Mouse (Mus musculus) mesoderm, embryonic 11.5 days (tissue): ENCODE results near the gene Dkkl1.

Source experiments
- DNase-seq: peaks from one replicate; pipeline ENCODE4 v3.0.0-alpha.2; 2012; ENCODE audit warnings: low read depth, low spot score

Dkkl1 gene

DNA sequence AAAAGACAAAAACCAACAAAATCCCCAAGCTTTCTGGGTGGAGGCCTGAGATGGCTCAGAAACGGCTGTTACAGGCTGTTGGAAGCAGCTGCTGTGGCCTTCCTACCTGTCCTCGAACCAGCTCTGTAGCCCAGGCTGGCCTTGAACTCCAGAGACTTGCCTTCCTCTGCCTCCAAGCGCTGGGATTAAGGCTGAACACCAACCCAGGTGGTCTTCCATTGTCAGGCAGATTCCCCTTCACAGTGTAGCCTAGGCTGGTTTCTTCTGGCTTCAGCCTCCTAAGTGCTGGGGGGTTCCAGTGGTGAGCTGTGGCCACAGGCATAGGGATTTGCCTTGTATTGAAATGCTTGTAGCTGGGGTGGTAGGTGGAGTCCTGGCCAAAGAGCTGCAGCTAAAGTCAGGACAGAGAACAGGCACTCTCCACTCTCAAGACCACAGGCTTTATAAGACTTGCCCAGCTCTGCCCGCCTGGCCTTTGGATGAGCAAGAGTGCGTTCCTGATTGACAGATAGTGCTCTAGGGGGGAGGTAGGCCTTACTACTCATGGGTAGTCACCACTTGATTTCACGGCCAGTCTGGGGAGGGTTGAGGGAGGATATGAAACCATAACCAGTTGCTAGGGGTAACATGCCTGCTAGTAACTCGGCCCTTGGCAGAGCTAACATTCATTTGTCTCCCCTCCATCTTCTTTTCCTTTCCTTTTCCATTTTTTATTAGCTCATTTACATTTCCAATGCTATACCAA, 17.7 kb upstream of the Dkkl1 start:
- no peak for DNase-seq

- no peak for DNase-seq
Observed at GRCm38 (mm10) chr7:45229046-45229445, 17.1 kb upstream of the Dkkl1 start.

DNA sequence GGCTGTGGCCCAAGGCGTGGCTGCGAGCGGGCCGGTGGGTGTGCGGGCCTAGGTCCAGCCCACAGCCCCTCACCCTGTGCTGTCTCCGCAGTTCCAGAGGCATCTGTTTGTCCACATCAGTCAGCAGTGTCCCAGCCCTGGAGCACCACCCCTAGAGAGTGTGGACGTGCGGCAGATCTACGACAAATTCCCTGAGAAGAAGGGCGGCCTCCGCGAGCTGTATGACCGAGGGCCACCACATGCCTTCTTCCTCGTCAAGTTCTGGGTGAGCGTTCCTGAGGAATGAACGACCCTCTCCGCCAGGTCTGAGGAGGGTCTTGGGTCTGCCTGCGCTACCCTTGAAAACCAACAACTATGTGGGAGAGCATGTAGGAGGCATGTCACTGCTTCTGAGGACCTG, 16.6 kb upstream of the Dkkl1 start:
- DNase-seq: no peak

- DNase-seq: no peak
Observed at GRCm38 (mm10) chr7:45226421-45226820, 14.5 kb upstream of the Dkkl1 start.

GRCm38 (mm10) chr7:45224826-45225225, 12.9 kb upstream of the Dkkl1 start:
- DNase-seq: no peak

- no peak for DNase-seq
Observed at GRCm38 (mm10) chr7:45221680-45222079, 9.7 kb upstream of the Dkkl1 start.

- DNase-seq: peak; percentile 96
Observed at GRCm38 (mm10) chr7:45216442-45217183, 4.7 kb upstream of the Dkkl1 start.

DNA sequence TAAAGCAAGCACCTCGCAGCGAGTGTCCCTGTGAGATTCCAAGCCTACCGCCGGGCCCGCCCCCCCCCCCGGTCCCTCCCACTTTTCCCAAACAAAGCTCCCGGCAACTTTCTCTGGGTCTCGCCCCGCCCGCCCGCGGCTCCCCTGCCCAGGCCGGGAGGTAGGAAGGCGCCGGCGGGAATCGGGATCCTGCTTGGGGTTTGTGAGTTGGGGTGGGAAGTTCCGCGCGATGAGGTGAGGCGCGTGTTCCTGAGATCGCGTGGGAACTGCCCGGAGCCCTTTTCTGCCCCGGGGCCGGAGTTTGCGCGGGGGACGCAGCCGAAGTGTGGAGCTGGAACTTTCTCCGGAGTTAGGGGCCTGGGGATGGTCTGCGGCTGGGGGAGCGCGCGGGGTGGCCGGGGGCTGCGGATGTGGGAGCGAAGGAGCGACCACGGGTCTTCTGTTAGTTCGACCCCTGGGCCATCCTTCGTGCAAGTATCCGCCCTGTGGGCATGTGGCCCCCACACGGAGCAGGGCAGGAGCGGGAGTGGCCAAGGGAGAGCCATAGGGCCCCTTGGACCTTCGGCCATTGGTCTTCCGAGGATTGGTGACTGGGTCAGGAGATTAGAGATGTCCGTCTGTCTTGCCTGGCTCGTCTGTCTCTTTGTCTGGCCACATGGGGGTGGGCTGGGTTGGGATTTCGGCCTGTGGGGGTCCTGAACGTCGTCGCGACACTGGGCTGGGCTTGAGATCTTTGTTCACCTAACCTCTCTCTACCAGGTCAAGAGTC, 3.9 kb upstream of the Dkkl1 start, which contains the start of gene Tead2:
Tead2 (plus strand) TSS at position 81 of the 769 bp plus-strand sequence.
- peak; percentile 81 for DNase-seq

- DNase-seq: no peak
Observed at GRCm38 (mm10) chr7:45213708-45214107, 1.8 kb upstream of the Dkkl1 start.

DNA sequence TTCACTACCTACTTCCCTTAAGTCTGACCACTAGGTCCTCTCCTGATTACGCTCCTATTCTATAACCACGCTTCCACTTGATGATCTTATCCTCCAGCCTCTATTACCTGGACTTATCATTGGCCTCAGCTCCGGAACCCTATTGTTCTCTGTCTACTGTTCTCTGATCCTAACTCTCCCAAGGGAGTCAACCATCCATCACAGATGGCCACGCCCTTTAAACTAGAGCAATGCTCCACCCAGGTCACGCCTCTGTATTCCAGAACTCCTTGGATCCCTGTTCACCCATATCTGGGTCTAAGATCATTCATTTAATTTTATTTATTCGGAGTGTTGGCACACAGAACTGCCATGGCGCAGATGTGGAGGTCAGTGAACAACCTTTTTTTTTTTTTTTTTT, 409 bp upstream of the Dkkl1 start:
- DNase-seq: no peak

DNA sequence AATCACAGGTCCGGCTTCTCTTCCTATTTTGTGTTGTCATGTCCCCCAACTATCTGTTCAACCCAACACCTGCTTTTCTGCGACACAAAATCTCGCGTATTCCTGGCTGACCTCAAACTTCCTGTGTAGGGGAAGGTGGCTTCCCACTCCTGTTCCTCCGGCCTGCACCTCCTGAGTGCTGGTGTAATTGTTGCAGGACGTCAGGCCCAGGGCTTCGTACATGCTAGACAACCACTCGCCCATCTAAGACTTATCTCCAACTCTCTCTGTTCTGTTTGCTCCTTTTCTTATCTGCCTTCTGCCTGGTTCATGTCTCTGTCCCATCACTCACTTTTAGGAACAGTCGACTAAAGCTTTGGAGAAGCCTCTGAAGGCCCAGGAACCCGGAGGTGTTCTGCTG, 877 bp downstream of the Dkkl1 start:
- no peak for DNase-seq

DNA sequence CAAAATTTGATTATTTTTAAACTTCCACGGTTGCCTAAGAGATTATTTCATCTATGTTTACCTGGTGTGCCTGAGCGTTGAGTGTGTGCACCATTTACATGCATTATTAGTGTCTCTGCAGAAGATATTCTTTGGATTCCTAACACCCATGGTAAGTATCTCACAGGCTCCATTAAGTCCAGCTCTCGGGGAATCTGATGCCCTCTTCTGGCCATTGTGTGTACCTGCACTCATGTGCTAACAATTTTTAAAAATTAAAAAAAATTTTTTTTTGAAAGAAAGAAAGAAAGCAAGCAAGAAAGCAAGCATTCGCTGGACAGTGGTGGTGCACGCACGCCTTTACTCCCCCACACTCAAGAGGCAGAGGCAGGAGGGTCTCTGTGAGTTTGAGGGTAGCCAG, 3.7 kb downstream of the Dkkl1 start:
- DNase-seq: no peak

DNA sequence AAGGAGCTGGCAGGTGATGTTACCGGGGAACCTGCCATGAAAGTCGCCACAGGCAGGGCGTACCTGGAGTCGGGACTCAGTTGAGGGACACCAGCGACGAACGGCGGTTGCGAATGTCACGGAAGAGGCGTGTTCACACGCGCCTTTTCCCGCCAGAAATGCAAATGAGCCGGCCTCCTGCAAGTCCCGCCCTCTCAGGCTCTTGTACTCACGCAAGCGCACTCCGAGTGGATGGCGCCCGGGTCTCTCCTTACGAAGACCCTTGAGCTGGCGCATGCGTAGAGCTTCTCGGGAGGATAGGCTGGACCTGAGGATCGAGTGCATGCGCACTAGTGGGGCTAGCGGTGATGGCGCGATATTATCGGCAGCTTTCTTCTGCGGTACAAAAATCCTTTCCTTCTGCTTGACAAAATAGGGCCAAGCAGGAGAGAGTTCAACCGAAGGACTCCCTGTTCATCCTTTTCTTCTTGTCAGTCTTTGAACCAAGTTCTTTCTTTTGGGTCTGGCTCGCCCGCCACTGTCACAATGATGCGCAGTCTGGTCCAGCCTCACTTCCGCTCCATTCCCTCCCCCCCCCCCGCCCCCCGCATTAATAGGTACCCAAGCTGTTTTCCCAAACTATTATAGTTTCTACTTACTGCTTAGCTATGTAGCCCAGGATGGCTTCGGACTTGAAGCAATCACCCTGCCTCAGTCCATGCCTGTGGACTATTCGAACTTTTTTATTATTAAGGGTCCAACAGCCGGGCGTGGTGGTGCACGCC, 7.4 kb downstream of the Dkkl1 start, which contains the start of gene Ccdc155:
Ccdc155 (minus strand) TSS at position 513 of the 764 bp plus-strand sequence.
- peak; percentile 99 for DNase-seq

GRCm38 (mm10) chr7:45202654-45203053, 9.3 kb downstream of the Dkkl1 start:
- DNase-seq: no peak

GRCm38 (mm10) chr7:45198961-45199360, 13.0 kb downstream of the Dkkl1 start:
- DNase-seq: no peak

GRCm38 (mm10) chr7:45198435-45198834, 13.5 kb downstream of the Dkkl1 start:
- DNase-seq: peak; percentile 75

- DNase-seq: no peak
Observed at GRCm38 (mm10) chr7:45196994-45197393, 15.0 kb downstream of the Dkkl1 start.

DNA sequence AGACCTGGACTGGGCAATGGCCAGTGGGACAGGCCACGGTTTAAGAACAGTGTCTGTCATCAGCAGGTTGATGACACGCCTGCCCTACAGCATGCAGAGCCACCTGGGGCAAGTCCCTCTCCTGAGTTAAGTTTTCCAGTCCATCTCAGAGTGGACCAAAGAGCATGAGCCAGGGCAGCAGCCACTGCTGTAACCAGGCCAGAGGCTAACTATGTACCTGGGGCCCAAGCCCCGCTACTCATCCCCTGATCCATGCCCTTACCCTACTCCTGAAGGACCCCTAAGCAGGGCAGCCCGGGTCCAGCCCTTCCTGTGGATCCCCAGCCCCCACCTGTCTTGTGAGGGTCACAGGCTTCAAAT, 15.8 kb downstream of the Dkkl1 start:
- no peak for DNase-seq

DNA sequence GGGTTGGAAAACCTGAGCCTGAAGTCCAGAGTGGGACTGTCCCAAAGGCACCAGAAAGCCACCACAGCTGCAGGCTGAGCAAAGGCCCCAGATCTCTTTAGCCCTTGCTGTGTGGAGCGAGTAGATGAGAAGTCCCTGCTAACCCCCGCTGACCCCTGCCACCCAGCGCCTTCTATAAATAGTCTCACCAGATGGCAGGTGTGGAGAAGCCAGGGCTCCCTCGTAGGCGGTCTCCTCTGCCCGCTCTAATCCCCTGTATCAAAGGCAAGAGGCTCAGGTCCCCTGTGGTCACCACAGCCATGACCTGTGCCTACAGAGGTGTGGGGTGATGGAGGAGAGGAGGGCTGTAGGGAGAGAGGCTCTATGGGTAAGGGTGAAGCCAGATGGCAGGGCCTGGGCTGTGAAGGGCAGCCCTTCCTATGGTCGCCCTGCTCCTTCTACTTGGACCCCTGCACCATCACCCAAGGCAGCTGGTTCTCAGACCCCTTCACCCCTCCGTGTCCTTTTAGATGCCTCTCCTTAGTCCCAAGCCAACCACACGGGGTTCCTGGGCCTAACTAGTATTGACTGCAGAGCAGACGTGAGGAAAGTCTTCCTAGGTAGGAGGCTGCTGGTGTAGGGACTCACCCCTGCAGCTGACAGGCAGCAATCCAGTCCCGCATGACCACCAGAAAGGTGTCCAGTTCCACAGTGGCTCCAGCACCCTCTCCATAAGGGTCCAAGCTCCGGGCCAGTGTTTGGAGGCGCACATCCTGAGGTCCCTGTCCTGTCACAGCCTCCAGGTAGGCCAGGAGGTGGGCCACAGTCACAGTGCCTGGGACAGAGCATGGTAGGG, 16.4 kb downstream of the Dkkl1 start:
- DNase-seq: no peak
